23 mouse cellular contexts compared by ENCODE assay signal in the genomic region with DNA sequence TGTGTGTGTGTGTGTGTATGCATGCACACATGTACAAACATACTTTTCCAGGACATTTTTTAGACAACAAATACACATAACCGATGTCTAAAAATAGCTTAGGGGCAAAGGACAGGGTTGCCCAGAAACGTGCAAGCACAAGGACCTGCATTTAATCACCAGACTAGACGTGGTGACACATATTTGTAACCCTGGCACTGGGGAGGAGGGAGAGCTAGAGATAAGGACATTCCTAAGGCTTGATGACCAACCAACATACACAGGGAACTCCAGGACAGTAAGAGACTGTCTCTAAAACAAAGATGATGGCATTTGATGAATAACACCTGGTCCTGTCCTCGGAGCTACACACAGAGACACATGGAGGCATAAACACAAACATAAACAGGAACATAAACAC. TPM values are rescaled to one million over a fixed set of nuclear protein-coding genes. Genes with fewer than 3 reads are reported as not detected.
DNase-seq lines count a peak whose midpoint lies in the region; ATAC-seq and TF ChIP-seq lines count a peak whose summit lies in the region.
"Had no signal": no experiment of that assay in that cellular context is flagged by ENCODE, and none has a peak within 500 bp of the region (broad histone marks: within the 10 kb centered on the region; RNA-seq: fewer than 3 reads in every experiment).

No protein-coding gene starts in this region.

- H3K4me3 ChIP-seq in heart, embryonic 14.5 days (ENCODE audit: control insufficient read depth in 1 of 2, insufficient read depth in 1 of 2, low read depth in 1 of 2, low read length in 2 of 2) = no peak overlapping the region
- no peak overlapping the region for H3K4me3 ChIP-seq in lung, embryonic 16.5 days (ENCODE audit: low read length)
- H3K4me3 ChIP-seq in layer of hippocampus, adult 2 months = no peak overlapping the region
- H3K4me3 ChIP-seq: embryonic facial prominence, embryonic 13.5 days; limb, embryonic 13.5 days had no signal

- peaks cover 15 to 38% of the 10 kb centered on the region in 2 experiments for H3K4me1 ChIP-seq in heart, embryonic 14.5 days (ENCODE audit: control insufficient read depth in 2 of 2, insufficient read depth in 2 of 2, low read length in 2 of 2)
- peaks cover 5% of the 10 kb centered on the region for H3K4me1 ChIP-seq in lung, embryonic 16.5 days (replicated peaks; ENCODE audit: control insufficient read depth, insufficient read depth, low read length)
- H3K4me1 ChIP-seq: embryonic facial prominence, embryonic 13.5 days; limb, embryonic 13.5 days had no signal

- peak overlapping the region; percentile 85 to 87 for H3K27ac ChIP-seq in heart, embryonic 14.5 days (replicated peaks in 1 of 2; ENCODE audit: control insufficient read depth in 1 of 2, insufficient read depth in 1 of 2, low read depth in 2 of 2, low read length in 2 of 2)
- H3K27ac ChIP-seq in lung, embryonic 16.5 days (ENCODE audit: low read length) = no peak overlapping the region
- H3K27ac ChIP-seq in layer of hippocampus, adult 2 months = no peak overlapping the region
- H3K27ac ChIP-seq: embryonic facial prominence, embryonic 13.5 days; limb, embryonic 13.5 days; liver, embryonic 14.5 days had no signal

- WGBS in heart, embryonic 14.5 days = 4% methylated on average over 4 of the region's 4 CpGs
- WGBS in lung, embryonic 16.5 days = 11% methylated on average over 4 of the region's 4 CpGs

- no peaks in the 10 kb centered on the region for H3K27me3 ChIP-seq in heart, embryonic 14.5 days (ENCODE audit: control insufficient read depth, insufficient read depth, low read length)
- no peaks in the 10 kb centered on the region for H3K27me3 ChIP-seq in lung, embryonic 16.5 days (ENCODE audit: control insufficient read depth, insufficient read depth, low read depth, low read length)
- H3K27me3 ChIP-seq: embryonic facial prominence, embryonic 13.5 days; limb, embryonic 13.5 days had no signal

- peak; percentile 81 for ATAC-seq in heart, embryonic 14.5 days (ENCODE audit: insufficient number of reproducible peaks, insufficient read depth, low FRiP score, low read depth)
- ATAC-seq in lung, embryonic 16.5 days (ENCODE audit: low read depth) = peak; percentile 47
- ATAC-seq: activated CD4-positive, CD25-positive, alpha-beta regulatory T cell, adult 4 months; forebrain, embryonic 14.5 days; hindbrain, embryonic 16.5 days had no signal

- DNase-seq in adrenal gland, adult 2 months = peak; percentile 71
- DNase-seq in adrenal gland, adult 18-20 months (ENCODE audit: low spot score in 2 of 2) = no peak
- no peak for DNase-seq in heart, adult 18-20 months
- DNase-seq in lung, postnatal 25 days (ENCODE audit: low spot score) = no peak
- no peak for DNase-seq in layer of hippocampus, adult 2 months (ENCODE audit: low spot score in 2 of 2)
- DNase-seq: cerebellum, adult 11 months; cerebellum, postnatal 10 days; gastrocnemius, postnatal 10 days; kidney, adult 11 months; layer of hippocampus, postnatal 36 days; retina, postnatal 1 day; thymus, postnatal 14 days had no signal

- no peak for TF ChIP-seq CTCF in layer of hippocampus, adult 2 months (conservative IDR thresholded peaks at IDR 0.05)

- H3K9me3 ChIP-seq in heart, embryonic 14.5 days (ENCODE audit: control insufficient read depth, low read length) = no peaks in the 10 kb centered on the region
- no peaks in the 10 kb centered on the region for H3K9me3 ChIP-seq in lung, embryonic 16.5 days (ENCODE audit: control insufficient read depth, low read length)
- H3K9me3 ChIP-seq: embryonic facial prominence, embryonic 13.5 days; limb, embryonic 13.5 days had no signal

- H3K36me3 ChIP-seq in heart, embryonic 14.5 days (ENCODE audit: control insufficient read depth, insufficient read depth, low read length) = peaks cover 97% of the 10 kb centered on the region
- H3K36me3 ChIP-seq in lung, embryonic 16.5 days (ENCODE audit: control insufficient read depth, insufficient read depth, low read length) = peaks cover 26% of the 10 kb centered on the region
- H3K36me3 ChIP-seq: G1E had no signal

- H3K9ac ChIP-seq in heart, embryonic 14.5 days (ENCODE audit: low read length) = 0 out of 2 replicates have a peak overlapping the region, but pooled peaks have one; percentile 9
- no peak overlapping the region for H3K9ac ChIP-seq in lung, embryonic 16.5 days (ENCODE audit: low read length)
- H3K9ac ChIP-seq: embryonic facial prominence, embryonic 13.5 days; limb, embryonic 13.5 days; liver, embryonic 14.5 days had no signal

- H3K4me2 ChIP-seq in heart, embryonic 14.5 days (ENCODE audit: low read length) = peak overlapping the region; percentile 3
- H3K4me2 ChIP-seq in lung, embryonic 16.5 days (ENCODE audit: low read depth, low read length) = no peak overlapping the region
- H3K4me2 ChIP-seq: embryonic facial prominence, embryonic 13.5 days; limb, embryonic 13.5 days; midbrain, embryonic 11.5 days had no signal

RNA-seq across cellular contexts. Expression of a gene that starts 35.6 kb away (rescaled TPM):
- not detected for total RNA-seq in adrenal gland, adult 2 months (2021)
- not detected in 2 replicates for polyA plus RNA-seq in adrenal gland, adult 2 months (2012; rRNA removed)
- total RNA-seq in adrenal gland, adult 18-20 months (2021) = not detected
- 3.3 and 3.7 TPM in 2 replicates for polyA plus RNA-seq in heart, embryonic 14.5 days (2014; fragmentation: Nextera tagmentation; extraction: Ambion mirVana)
- total RNA-seq in heart, adult 18-20 months (2021) = not detected
- polyA plus RNA-seq in lung, embryonic 16.5 days (2015; fragmentation: Nextera tagmentation; extraction: Ambion mirVana) = 1.3 and 1.7 TPM in 2 replicates
- total RNA-seq in layer of hippocampus, adult 2 months (2021) = not detected
- total RNA-seq: layer of hippocampus, postnatal 36 days; left cerebral cortex, postnatal 14 days had no signal
- polyA plus RNA-seq: G1E had no signal

Comparison
In these comparisons a context has a peak if more than half of its experiments do, and no peak if none do; other contexts are left out.
1. H3K27ac ChIP-seq: peak in heart, embryonic 14.5 days (2 of 2); none in lung, embryonic 16.5 days (single experiment) and layer of hippocampus, adult 2 months (single experiment).